Mouse (Mus musculus): ENCODE measurements around the gene Hspa2. TPM values are rescaled to one million over a fixed set of nuclear protein-coding genes. Genes with fewer than 3 reads are reported as not detected.

Hspa2 gene
- polyA plus RNA-seq (2015; fragmentation: Nextera tagmentation; extraction: Ambion mirVana), result 1.4 and 1.5 TPM in 2 replicates

- H3K4me3 ChIP-seq (ENCODE audit: low read depth, low read length), result peak within 1 kb of the TSS; percentile 88
- peaks cover 24% of the 10 kb centered on the region for H3K4me1 ChIP-seq (ENCODE audit: control insufficient read depth, low read depth, low read length)
- peak within 1 kb of the TSS; percentile 98 for H3K4me2 ChIP-seq (ENCODE audit: low read depth, low read length)
- peak within 1 kb of the TSS; percentile 92 for H3K27ac ChIP-seq (ENCODE audit: low read length)
- no peaks in the 10 kb centered on the region for H3K9me3 ChIP-seq (replicated peaks; ENCODE audit: control insufficient read depth, low read length)
- H3K9ac ChIP-seq (ENCODE audit: low read depth, low read length), result peak within 1 kb of the TSS; percentile 81
- under 1% methylated on average over 54 of the region's 54 CpGs for WGBS (ENCODE audit: insufficient replicate concordance)
- H3K27me3 ChIP-seq (ENCODE audit: control insufficient read depth, insufficient read depth, low read depth, low read length), result peaks cover 38% of the 10 kb centered on the region
- ATAC-seq (ENCODE audit: low read depth), result peak; percentile 92
- H3K36me3 ChIP-seq (ENCODE audit: control insufficient read depth, insufficient read depth), result no peaks in the 10 kb centered on the region
These were observed at the start of gene Hspa2 for GRCm38 (mm10) chr12:76403886-76404537. Hspa2 (plus strand) TSS chr12:76404176.

- no peak overlapping the region for H3K27ac ChIP-seq (ENCODE audit: low read length)
These were observed 43.1 kb upstream of the Hspa2 start for GRCm38 (mm10) chr12:76360868-76361267.

GRCm38 (mm10) chr12:76361405-76362302 lies 42.3 kb upstream of the Hspa2 start:
- Histone ChIP-seq H3K4me3 (ENCODE audit: low read depth, low read length) (peak overlapping the region; percentile 9; the same call in 1 of the 2 replicates), H3K27me3 (ENCODE audit: control insufficient read depth, insufficient read depth, low read depth, low read length) (no peaks in the 10 kb centered on the region), H3K4me1 (ENCODE audit: control insufficient read depth, low read depth, low read length) (peaks cover 26% of the 10 kb centered on the region), H3K9me3 (replicated peaks; ENCODE audit: control insufficient read depth, low read length) (no peaks in the 10 kb centered on the region), H3K9ac (ENCODE audit: low read depth, low read length) (peak overlapping the region; percentile 50), H3K4me2 (ENCODE audit: low read depth, low read length) (peak overlapping the region; percentile 50), H3K27ac (ENCODE audit: low read length) (peak overlapping the region; percentile 77), H3K36me3 (ENCODE audit: control insufficient read depth, insufficient read depth) (no peaks in the 10 kb centered on the region)
- WGBS (ENCODE audit: insufficient replicate concordance), result 24% methylated on average over 9 of the region's 9 CpGs
- peak; percentile 62 for ATAC-seq (ENCODE audit: low read depth)

More at GRCm38 (mm10) chr12:76360868-76361267, 43.1 kb upstream of the Hspa2 start:
- no peak overlapping the region for H3K4me2 ChIP-seq (ENCODE audit: low read depth, low read length)
- H3K4me1 ChIP-seq (ENCODE audit: control insufficient read depth, low read depth, low read length), result peaks cover 20% of the 10 kb centered on the region
- no peak overlapping the region for H3K4me3 ChIP-seq (ENCODE audit: low read depth, low read length)
- no peak overlapping the region for H3K9ac ChIP-seq (ENCODE audit: low read depth, low read length)
- H3K27me3 ChIP-seq (ENCODE audit: control insufficient read depth, insufficient read depth, low read depth, low read length), result no peaks in the 10 kb centered on the region
- no peak for ATAC-seq (ENCODE audit: low read depth)
- no peaks in the 10 kb centered on the region for H3K9me3 ChIP-seq (replicated peaks; ENCODE audit: control insufficient read depth, low read length)
- WGBS (ENCODE audit: insufficient replicate concordance), result 58% methylated on average over 1 of the region's 1 CpGs
- H3K36me3 ChIP-seq (ENCODE audit: control insufficient read depth, insufficient read depth), result no peaks in the 10 kb centered on the region

GRCm38 (mm10) chr12:76362303-76362676 lies 41.7 kb upstream of the Hspa2 start:
- Histone ChIP-seq H3K27ac (ENCODE audit: low read length) (peak overlapping the region; percentile 77), H3K36me3 (ENCODE audit: control insufficient read depth, insufficient read depth) (no peaks in the 10 kb centered on the region), H3K9me3 (replicated peaks; ENCODE audit: control insufficient read depth, low read length) (no peaks in the 10 kb centered on the region), H3K4me3 (ENCODE audit: low read depth, low read length) (peak overlapping the region; percentile 9; the same call in 1 of the 2 replicates), H3K27me3 (ENCODE audit: control insufficient read depth, insufficient read depth, low read depth, low read length) (no peaks in the 10 kb centered on the region), H3K9ac (ENCODE audit: low read depth, low read length) (peak overlapping the region; percentile 50), H3K4me2 (ENCODE audit: low read depth, low read length) (peak overlapping the region; percentile 50), H3K4me1 (ENCODE audit: control insufficient read depth, low read depth, low read length) (peaks cover 31% of the 10 kb centered on the region)
- 0 out of 2 replicates have a peak, but pooled peaks have one; percentile 17 for ATAC-seq (ENCODE audit: low read depth)
- 23% methylated on average over 9 of the region's 9 CpGs for WGBS (ENCODE audit: insufficient replicate concordance)

GRCm38 (mm10) chr12:76366276-76366675 lies 37.7 kb upstream of the Hspa2 start:
- no peak overlapping the region for H3K4me2 ChIP-seq (ENCODE audit: low read depth, low read length)
- peak overlapping the region; percentile 25; the same call in 1 of the 2 replicates for H3K27ac ChIP-seq (ENCODE audit: low read length)
- H3K36me3 ChIP-seq (ENCODE audit: control insufficient read depth, insufficient read depth), result no peaks in the 10 kb centered on the region
- H3K4me3 ChIP-seq (ENCODE audit: low read depth, low read length), result no peak overlapping the region
- H3K4me1 ChIP-seq (ENCODE audit: control insufficient read depth, low read depth, low read length), result peaks cover 44% of the 10 kb centered on the region
- no peaks in the 10 kb centered on the region for H3K27me3 ChIP-seq (ENCODE audit: control insufficient read depth, insufficient read depth, low read depth, low read length)
- no peak overlapping the region for H3K9ac ChIP-seq (ENCODE audit: low read depth, low read length)
- H3K9me3 ChIP-seq (replicated peaks; ENCODE audit: control insufficient read depth, low read length), result no peaks in the 10 kb centered on the region
- 56% methylated on average over 3 of the region's 3 CpGs for WGBS (ENCODE audit: insufficient replicate concordance)
- ATAC-seq (ENCODE audit: low read depth), result no peak

- Histone ChIP-seq H3K27me3 (ENCODE audit: control insufficient read depth, insufficient read depth, low read depth, low read length) (no peaks in the 10 kb centered on the region), H3K4me1 (ENCODE audit: control insufficient read depth, low read depth, low read length) (peaks cover 45% of the 10 kb centered on the region), H3K9ac (ENCODE audit: low read depth, low read length) (peak overlapping the region; percentile 96), H3K4me3 (ENCODE audit: low read depth, low read length) (peak overlapping the region; percentile 90), H3K27ac (ENCODE audit: low read length) (peak overlapping the region; percentile 96), H3K4me2 (ENCODE audit: low read depth, low read length) (peak overlapping the region; percentile 89), H3K36me3 (ENCODE audit: control insufficient read depth, insufficient read depth) (no peaks in the 10 kb centered on the region), H3K9me3 (replicated peaks; ENCODE audit: control insufficient read depth, low read length) (no peaks in the 10 kb centered on the region)
- ATAC-seq (ENCODE audit: low read depth), result no peak
- WGBS (ENCODE audit: insufficient replicate concordance), result 13% methylated on average over 14 of the region's 14 CpGs
These were observed 36.6 kb upstream of the Hspa2 start for GRCm38 (mm10) chr12:76367096-76367995.

- no peak for ATAC-seq (ENCODE audit: low read depth)
- peaks cover 46% of the 10 kb centered on the region for H3K4me1 ChIP-seq (ENCODE audit: control insufficient read depth, low read depth, low read length)
These were observed 35.7 kb upstream of the Hspa2 start for GRCm38 (mm10) chr12:76368201-76368789.

GRCm38 (mm10) chr12:76368790-76369205 lies 35.2 kb upstream of the Hspa2 start:
- 1% methylated on average over 26 of the region's 26 CpGs for WGBS (ENCODE audit: insufficient replicate concordance)
- peak overlapping the region; percentile 89 for H3K4me2 ChIP-seq (ENCODE audit: low read depth, low read length)
- peak overlapping the region; percentile 96 for H3K27ac ChIP-seq (ENCODE audit: low read length)
- no peaks in the 10 kb centered on the region for H3K9me3 ChIP-seq (replicated peaks; ENCODE audit: control insufficient read depth, low read length)
- peak overlapping the region; percentile 96 for H3K9ac ChIP-seq (ENCODE audit: low read depth, low read length)
- peak overlapping the region; percentile 90 for H3K4me3 ChIP-seq (ENCODE audit: low read depth, low read length)
- H3K36me3 ChIP-seq (ENCODE audit: control insufficient read depth, insufficient read depth), result no peaks in the 10 kb centered on the region
- peak; percentile 25 for ATAC-seq (ENCODE audit: low read depth)
- H3K4me1 ChIP-seq (ENCODE audit: control insufficient read depth, low read depth, low read length), result peaks cover 46% of the 10 kb centered on the region
- H3K27me3 ChIP-seq (ENCODE audit: control insufficient read depth, insufficient read depth, low read depth, low read length), result no peaks in the 10 kb centered on the region

More at GRCm38 (mm10) chr12:76368201-76368789, 35.7 kb upstream of the Hspa2 start:
- H3K27me3 ChIP-seq (ENCODE audit: control insufficient read depth, insufficient read depth, low read depth, low read length), result no peaks in the 10 kb centered on the region
- H3K4me2 ChIP-seq (ENCODE audit: low read depth, low read length), result peak overlapping the region; percentile 89
- H3K9ac ChIP-seq (ENCODE audit: low read depth, low read length), result peak overlapping the region; percentile 96
- 5% methylated on average over 9 of the region's 9 CpGs for WGBS (ENCODE audit: insufficient replicate concordance)
- H3K9me3 ChIP-seq (replicated peaks; ENCODE audit: control insufficient read depth, low read length), result no peaks in the 10 kb centered on the region
- no peaks in the 10 kb centered on the region for H3K36me3 ChIP-seq (ENCODE audit: control insufficient read depth, insufficient read depth)
- peak overlapping the region; percentile 90 for H3K4me3 ChIP-seq (ENCODE audit: low read depth, low read length)
- peak overlapping the region; percentile 96 for H3K27ac ChIP-seq (ENCODE audit: low read length)
